Mouse (Mus musculus): ENCODE measurements around the gene Med9.

DNA sequence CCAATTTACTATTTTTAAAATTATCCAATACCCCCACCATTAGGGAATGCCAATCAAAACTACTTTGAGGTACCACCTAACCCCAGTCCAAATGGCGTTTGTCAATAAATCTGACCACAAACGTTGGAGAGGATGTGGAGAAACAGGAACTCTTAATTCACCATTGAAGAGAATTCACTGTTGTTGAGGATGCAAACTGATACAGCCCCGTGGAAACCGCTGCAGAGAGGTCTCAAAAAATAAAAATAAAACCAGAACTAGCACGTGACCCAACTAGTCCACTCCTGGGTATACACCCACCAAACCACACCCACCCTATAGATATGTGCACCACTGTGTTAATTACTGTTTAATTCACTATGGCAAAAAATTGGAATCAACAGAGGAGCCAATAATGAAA is 27.7 kb upstream of the Med9 start:
- TF ChIP-seq CTCF (IDR thresholded peaks at IDR 0.05; ENCODE audit: control insufficient read depth, insufficient read depth, insufficient read length) (no peak), USF1 (IDR thresholded peaks at IDR 0.05; ENCODE audit: low read depth) (no peak), MYOG (IDR thresholded peaks at IDR 0.05; ENCODE audit: control insufficient read depth, extremely low read depth, insufficient read length) (no peak), MYOD1 (IDR thresholded peaks at IDR 0.05; ENCODE audit: control insufficient read depth, insufficient read length, low read depth) (no peak)
